Mouse (Mus musculus): ENCODE data around the gene Slc35b4. TPM values are rescaled to one million over a fixed set of nuclear protein-coding genes. Genes with fewer than 3 reads are reported as not detected.

Slc35b4 gene
- total and polyA plus RNA-seq, 3 experiments: 1.1 to 20.0 (median 16.7) TPM

DNA sequence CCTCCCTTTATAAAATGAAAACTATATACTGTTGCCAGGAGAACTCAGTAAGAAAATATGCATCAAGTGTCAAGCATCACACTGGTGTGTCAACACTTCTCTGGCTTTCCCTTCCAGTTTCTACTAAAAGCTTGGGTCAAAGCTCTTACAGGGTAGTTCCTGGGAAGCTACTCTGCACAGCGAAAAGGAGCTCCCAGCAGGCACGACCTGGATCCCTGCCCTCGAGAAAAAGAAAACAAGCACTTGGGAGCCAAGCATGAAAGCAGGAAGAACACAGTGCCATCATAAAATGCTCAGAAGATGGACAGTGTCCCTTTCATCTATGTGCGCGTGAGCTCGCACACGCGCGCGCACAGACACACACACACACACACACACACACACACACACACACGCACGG, 3.7 kb downstream of the Slc35b4 start:
- Histone ChIP-seq H3K9me3 (replicated peaks) (no peaks in the 10 kb centered on the region), H3K4me3 (ENCODE audit: low read depth, low read length) (no peak overlapping the region), H3K36me3 (replicated peaks) (peaks cover 46% of the 10 kb centered on the region), H3K27me3 (ENCODE audit: insufficient read depth, low read length) (no peaks in the 10 kb centered on the region), H3K4me1 (ENCODE audit: insufficient read depth, low read depth, low read length) (peaks cover 27% of the 10 kb centered on the region)
- no peak for TF ChIP-seq TAL1 (conservative IDR thresholded peaks at IDR 0.05; ENCODE audit: low read depth, low read length)
- no peak for TF ChIP-seq POLR2AphosphoS5 (IDR thresholded peaks at IDR 0.05; ENCODE audit: insufficient replicate concordance, low read depth, low read length)
- no peak for TF ChIP-seq GATA1 (IDR thresholded peaks at IDR 0.05; ENCODE audit: borderline replicate concordance, low read length)
- DNase-seq (ENCODE audit: low spot score) (no peak), ATAC-seq (ENCODE audit: extremely low read depth, insufficient number of reproducible peaks, low FRiP score, poor library complexity, severe bottlenecking) (no peak)

DNA sequence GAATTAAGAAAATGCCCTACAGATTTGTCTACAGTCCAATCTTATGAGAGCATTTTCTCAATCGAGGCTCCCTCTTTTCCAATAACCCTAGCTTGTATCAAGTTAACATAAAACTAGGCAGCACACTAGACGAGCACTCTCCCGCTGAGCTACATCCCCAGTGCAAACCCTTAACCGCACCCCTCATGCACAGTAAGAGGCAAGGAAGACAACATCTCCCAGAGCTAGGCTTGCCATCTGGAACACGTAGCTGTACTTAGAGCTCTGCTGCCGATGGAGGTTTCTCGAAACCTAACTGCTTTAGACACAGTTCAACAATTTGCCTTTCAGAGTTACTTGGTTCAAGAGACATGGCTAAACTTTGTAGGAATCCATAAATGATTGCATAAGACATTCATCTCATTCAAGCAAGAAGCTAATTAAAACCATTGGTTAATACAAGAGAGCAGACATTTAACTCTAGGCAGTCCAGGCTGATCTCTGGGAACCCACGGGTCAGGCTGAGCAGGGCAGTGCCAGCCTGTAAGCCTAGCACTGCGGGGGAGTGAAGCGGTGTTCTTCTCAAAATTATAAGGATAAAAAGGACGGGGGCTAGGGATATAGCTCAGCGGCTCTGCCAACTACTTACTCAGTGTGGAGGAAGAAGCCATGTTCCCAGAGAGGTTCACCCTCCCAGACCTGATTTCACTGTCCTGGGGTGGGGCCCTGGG, 5.0 kb downstream of the Slc35b4 start:
- Histone ChIP-seq H3K36me3 (replicated peaks) (peaks cover 57% of the 10 kb centered on the region), H3K4me1 (ENCODE audit: insufficient read depth, low read depth, low read length) (peaks cover 17% of the 10 kb centered on the region), H3K9me3 (replicated peaks) (no peaks in the 10 kb centered on the region), H3K4me3 (ENCODE audit: low read depth, low read length) (no peak overlapping the region), H3K27me3 (ENCODE audit: insufficient read depth, low read length) (no peaks in the 10 kb centered on the region)
- DNase-seq (ENCODE audit: low spot score): no peak
- TF ChIP-seq POLR2AphosphoS5 (IDR thresholded peaks at IDR 0.05; ENCODE audit: insufficient replicate concordance, low read depth, low read length) (no peak), GATA2 (IDR thresholded peaks at IDR 0.05; ENCODE audit: borderline replicate concordance, low read depth, low read length) (no peak), TAL1 (conservative IDR thresholded peaks at IDR 0.05; ENCODE audit: low read depth, low read length) (no peak), CTCF (IDR thresholded peaks at IDR 0.05; ENCODE audit: low read depth, low read length) (no peak), GATA1 (IDR thresholded peaks at IDR 0.05; ENCODE audit: borderline replicate concordance, low read length) (no peak)
- ATAC-seq (ENCODE audit: extremely low read depth, insufficient number of reproducible peaks, low FRiP score, poor library complexity, severe bottlenecking): no peak

DNA sequence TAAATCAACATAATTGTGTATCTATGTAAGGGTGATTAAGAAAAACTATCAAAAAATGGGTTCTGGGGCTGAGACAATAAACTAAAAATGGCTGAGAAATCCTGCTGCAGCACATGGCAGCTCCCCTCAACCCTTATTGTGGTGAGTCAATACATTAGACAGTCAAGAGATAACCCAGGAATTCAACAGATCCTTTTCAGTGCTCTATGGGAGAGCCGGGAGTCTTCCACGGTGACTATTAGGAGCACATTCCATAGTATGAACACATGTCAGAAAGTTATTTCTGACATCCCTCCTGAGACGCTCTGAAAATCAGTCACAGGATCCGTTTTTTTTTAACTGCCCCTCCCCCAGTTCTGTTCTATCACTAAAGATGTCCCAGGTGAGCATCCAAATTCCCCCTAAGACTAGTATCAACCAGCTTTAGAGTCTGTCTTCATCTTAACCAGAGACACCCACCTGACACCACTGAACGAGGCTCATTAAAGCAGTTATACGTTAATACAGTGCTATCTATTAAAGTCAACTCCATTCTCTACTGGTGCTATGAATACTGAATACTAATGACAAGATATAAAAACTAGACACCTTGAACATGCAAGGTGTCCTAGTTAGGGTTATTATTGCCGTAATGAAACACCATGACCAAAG, 5.9 kb downstream of the Slc35b4 start:
- Histone ChIP-seq H3K27me3 (ENCODE audit: insufficient read depth, low read length) (no peaks in the 10 kb centered on the region), H3K9me3 (replicated peaks) (no peaks in the 10 kb centered on the region), H3K36me3 (replicated peaks) (peaks cover 66% of the 10 kb centered on the region), H3K4me3 (ENCODE audit: low read depth, low read length) (no peak overlapping the region), H3K4me1 (ENCODE audit: insufficient read depth, low read depth, low read length) (peaks cover 12% of the 10 kb centered on the region)
- ATAC-seq (ENCODE audit: extremely low read depth, insufficient number of reproducible peaks, low FRiP score, poor library complexity, severe bottlenecking): no peak; the same call in 1 of the 2 replicates
- no peak for DNase-seq (ENCODE audit: low spot score)
- TF ChIP-seq GATA1 (IDR thresholded peaks at IDR 0.05; ENCODE audit: borderline replicate concordance, low read length) (no peak), POLR2AphosphoS5 (IDR thresholded peaks at IDR 0.05; ENCODE audit: insufficient replicate concordance, low read depth, low read length) (no peak), TAL1 (conservative IDR thresholded peaks at IDR 0.05; ENCODE audit: low read depth, low read length) (no peak), CTCF (IDR thresholded peaks at IDR 0.05; ENCODE audit: low read depth, low read length) (no peak), GATA2 (IDR thresholded peaks at IDR 0.05; ENCODE audit: borderline replicate concordance, low read depth, low read length) (no peak)

DNA sequence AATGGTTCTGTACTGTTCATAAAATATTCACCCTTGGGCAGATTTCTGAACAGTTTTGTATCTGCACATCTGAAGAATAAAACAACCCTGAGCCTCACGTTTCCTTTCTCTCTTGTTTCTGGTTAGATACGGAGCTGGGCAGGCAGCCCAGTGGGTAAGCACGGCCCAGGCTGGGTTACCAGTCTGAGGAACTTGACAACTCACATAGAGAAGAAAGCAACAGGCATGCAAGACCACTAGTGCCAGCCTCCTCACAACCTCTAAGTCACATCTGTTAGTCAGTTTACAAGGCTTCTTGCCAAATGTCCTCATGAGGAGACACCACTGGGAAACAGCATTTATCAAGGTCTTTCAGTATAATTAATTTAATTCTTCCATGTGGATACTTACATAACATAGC, 8.1 kb downstream of the Slc35b4 start:
- ATAC-seq (ENCODE audit: extremely low read depth, insufficient number of reproducible peaks, low FRiP score, poor library complexity, severe bottlenecking): no peak
- H3K9me3 ChIP-seq (replicated peaks): no peaks in the 10 kb centered on the region

DNA sequence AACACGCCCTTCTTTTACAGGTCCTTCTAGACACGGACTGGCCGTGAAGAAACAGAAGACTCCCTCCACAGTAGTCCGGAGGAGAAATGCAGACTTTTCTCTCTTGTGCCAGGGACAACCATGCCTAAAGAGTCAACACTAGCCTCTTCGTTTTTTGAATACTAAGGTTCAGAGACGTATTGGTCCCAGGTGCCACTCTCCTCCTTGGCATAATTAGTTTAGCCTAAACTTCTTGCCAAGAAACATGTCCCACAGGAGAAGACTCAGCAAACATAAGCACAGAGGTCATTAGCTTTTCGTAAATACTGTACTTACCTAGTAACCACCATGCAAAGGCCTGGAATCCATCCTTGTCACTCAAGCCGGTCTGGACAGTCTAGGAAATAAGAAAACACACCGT, 13.9 kb downstream of the Slc35b4 start:
- H3K36me3 ChIP-seq (replicated peaks): peaks cover 92% of the 10 kb centered on the region
- no peaks in the 10 kb centered on the region for H3K9me3 ChIP-seq (replicated peaks)
- DNase-seq (ENCODE audit: low spot score) (no peak), ATAC-seq (ENCODE audit: extremely low read depth, insufficient number of reproducible peaks, low FRiP score, poor library complexity, severe bottlenecking) (no peak)
- H3K4me3 ChIP-seq (ENCODE audit: low read depth, low read length): no peak overlapping the region
- no peaks in the 10 kb centered on the region for H3K27me3 ChIP-seq (ENCODE audit: insufficient read depth, low read length)
- TF ChIP-seq TAL1 (conservative IDR thresholded peaks at IDR 0.05; ENCODE audit: low read depth, low read length) (no peak), POLR2AphosphoS5 (IDR thresholded peaks at IDR 0.05; ENCODE audit: insufficient replicate concordance, low read depth, low read length) (no peak), GATA1 (IDR thresholded peaks at IDR 0.05; ENCODE audit: borderline replicate concordance, low read length) (no peak), GATA2 (IDR thresholded peaks at IDR 0.05; ENCODE audit: borderline replicate concordance, low read depth, low read length) (no peak)
- peaks cover 7% of the 10 kb centered on the region for H3K4me1 ChIP-seq (ENCODE audit: insufficient read depth, low read depth, low read length)

More for the DNA sequence above, 8.1 kb downstream of the Slc35b4 start:
- Histone ChIP-seq H3K4me3 (ENCODE audit: low read depth, low read length) (no peak overlapping the region), H3K36me3 (replicated peaks) (peaks cover 84% of the 10 kb centered on the region), H3K27me3 (ENCODE audit: insufficient read depth, low read length) (no peaks in the 10 kb centered on the region), H3K4me1 (ENCODE audit: insufficient read depth, low read depth, low read length) (peaks cover 2% of the 10 kb centered on the region; the same call in 1 of the 2 replicates)
- TF ChIP-seq GATA2 (IDR thresholded peaks at IDR 0.05; ENCODE audit: borderline replicate concordance, low read depth, low read length) (no peak), GATA1 (IDR thresholded peaks at IDR 0.05; ENCODE audit: borderline replicate concordance, low read length) (no peak), TAL1 (conservative IDR thresholded peaks at IDR 0.05; ENCODE audit: low read depth, low read length) (no peak), POLR2AphosphoS5 (IDR thresholded peaks at IDR 0.05; ENCODE audit: insufficient replicate concordance, low read depth, low read length) (no peak), CTCF (IDR thresholded peaks at IDR 0.05; ENCODE audit: low read depth, low read length) (no peak)
- no peak for DNase-seq (ENCODE audit: low spot score)

DNA sequence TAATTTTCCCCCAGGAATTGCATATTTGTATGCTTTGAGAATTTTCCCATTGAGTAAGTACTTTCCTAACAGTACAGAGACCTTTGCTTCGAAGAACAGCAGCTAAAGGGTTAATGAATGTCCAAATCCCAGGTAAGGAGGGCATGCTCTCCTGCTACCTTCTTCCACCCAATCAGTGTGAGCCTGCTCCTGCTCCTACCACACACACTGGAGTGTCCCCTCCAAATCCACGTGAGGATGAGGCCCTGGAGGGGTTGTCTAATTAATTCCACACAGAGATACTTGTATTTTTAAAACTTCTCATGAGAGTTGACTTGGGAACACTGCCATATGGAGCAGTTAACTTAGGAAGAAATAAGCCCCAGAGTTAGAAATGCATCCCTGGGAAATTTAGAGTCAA, 14.3 kb downstream of the Slc35b4 start:
- TF ChIP-seq TAL1 (conservative IDR thresholded peaks at IDR 0.05; ENCODE audit: low read depth, low read length): no peak
- TF ChIP-seq CTCF (IDR thresholded peaks at IDR 0.05; ENCODE audit: low read depth, low read length): no peak
- TF ChIP-seq GATA2 (IDR thresholded peaks at IDR 0.05; ENCODE audit: borderline replicate concordance, low read depth, low read length): no peak
- no peak for TF ChIP-seq GATA1 (IDR thresholded peaks at IDR 0.05; ENCODE audit: borderline replicate concordance, low read length)
- TF ChIP-seq POLR2AphosphoS5 (IDR thresholded peaks at IDR 0.05; ENCODE audit: insufficient replicate concordance, low read depth, low read length): no peak
- peaks cover 11% of the 10 kb centered on the region for H3K4me1 ChIP-seq (ENCODE audit: insufficient read depth, low read depth, low read length)
- no peak for ATAC-seq (ENCODE audit: extremely low read depth, insufficient number of reproducible peaks, low FRiP score, poor library complexity, severe bottlenecking)
- peaks cover 94% of the 10 kb centered on the region for H3K36me3 ChIP-seq (replicated peaks)
- H3K9me3 ChIP-seq (replicated peaks): no peaks in the 10 kb centered on the region
- H3K27me3 ChIP-seq (ENCODE audit: insufficient read depth, low read length): no peaks in the 10 kb centered on the region
- H3K4me3 ChIP-seq (ENCODE audit: low read depth, low read length): no peak overlapping the region
- DNase-seq (ENCODE audit: low spot score): no peak

Measured in G1E (cell line).